Mouse (Mus musculus) adrenal gland, postnatal 4 days (tissue): ENCODE data around the gene Podnl1. TPM values are rescaled to one million over a fixed set of nuclear protein-coding genes. Genes with fewer than 3 reads are reported as not detected.

Experiments
- DNase-seq, 2 experiments: peaks; one replicate each; pipeline ENCODE4 v3.0.0; 2021 to 2022; ENCODE audit warnings: low spot score in 2 of 2, mixed read lengths in 2 of 2
- total RNA-seq, 2 experiments: library from RNA; stranded (reverse); gene quantifications; 2 replicates each; pipeline ENCODE4 v1.2.3; 2021

Podnl1 gene
- total RNA-seq, 2 experiments from 2014 or later: 0.98 to 0.99 TPM

GRCm38 (mm10) chr8:84126742-84127141 lies 953 bp downstream of the Podnl1 start:
- no peak for DNase-seq

- no peak for DNase-seq
These were observed 1.6 kb downstream of the Podnl1 start for GRCm38 (mm10) chr8:84127202-84127901.

- no peak for DNase-seq
These were observed 2.5 kb downstream of the Podnl1 start for GRCm38 (mm10) chr8:84128277-84128676.

GRCm38 (mm10) chr8:84130806-84131205 lies 5.0 kb downstream of the Podnl1 start:
- DNase-seq: no peak

- DNase-seq: no peak
These were observed 6.4 kb downstream of the Podnl1 start for GRCm38 (mm10) chr8:84132225-84132624.

GRCm38 (mm10) chr8:84137848-84138247 lies 12.1 kb downstream of the Podnl1 start:
- no peak for DNase-seq

- DNase-seq: no peak
These were observed 15.0 kb downstream of the Podnl1 start for GRCm38 (mm10) chr8:84140838-84141237.

- DNase-seq: no peak
These were observed 19.0 kb downstream of the Podnl1 start for GRCm38 (mm10) chr8:84144636-84145245.

GRCm38 (mm10) chr8:84147324-84147766 lies 21.6 kb downstream of the Podnl1 start:
- no peak for DNase-seq

- DNase-seq: peak; percentile 63 to 86
These were observed 22.2 kb downstream of the Podnl1 start, which contains the start of the genes Cc2d1a and 4930432K21Rik for GRCm38 (mm10) chr8:84147769-84148530. Gene Cc2d1a, minus strand, starts transcription at chr8:84147936. Gene 4930432K21Rik, plus strand, starts transcription at chr8:84148025.

GRCm38 (mm10) chr8:84148531-84148850 lies 22.7 kb downstream of the Podnl1 start:
- no peak for DNase-seq

- no peak for DNase-seq
These were observed 23.4 kb downstream of the Podnl1 start for GRCm38 (mm10) chr8:84149181-84149580.

GRCm38 (mm10) chr8:84157620-84158019 lies 31.8 kb downstream of the Podnl1 start:
- no peak for DNase-seq

GRCm38 (mm10) chr8:84167696-84168095 lies 41.9 kb downstream of the Podnl1 start:
- DNase-seq: no peak

- no peak for DNase-seq
These were observed 44.3 kb downstream of the Podnl1 start for GRCm38 (mm10) chr8:84170096-84170495.

GRCm38 (mm10) chr8:84173861-84174260 lies 48.1 kb downstream of the Podnl1 start:
- no peak for DNase-seq

GRCm38 (mm10) chr8:84176560-84176959 lies 50.8 kb downstream of the Podnl1 start:
- DNase-seq: no peak

- no peak for DNase-seq
These were observed 51.6 kb downstream of the Podnl1 start for GRCm38 (mm10) chr8:84177405-84177804.

- DNase-seq: no peak
These were observed 52.8 kb downstream of the Podnl1 start for GRCm38 (mm10) chr8:84178592-84178991.

GRCm38 (mm10) chr8:84179946-84180345 lies 54.2 kb downstream of the Podnl1 start:
- no peak for DNase-seq

GRCm38 (mm10) chr8:84180530-84181190 lies 54.9 kb downstream of the Podnl1 start:
- DNase-seq: no peak
